Mouse (Mus musculus): ENCODE results near the gene Smg7. TPM values are rescaled to one million over a fixed set of nuclear protein-coding genes. Genes with fewer than 3 reads are reported as not detected.

The Smg7 gene
- total RNA-seq, 2 experiments from 2014 or later: 87.6 to 103 TPM

- DNase-seq (ENCODE audit: low spot score in 2 of 2): no peak
- intact Hi-C loops (cut with DNase I): loop anchor here (5.0 kb wide), 1 partner anchor 50 kb away; the partner anchor contains the start of genes Arpc5 and Rgl1
Measured at GRCm38 (mm10) chr1:152817027-152817769, 85.2 kb downstream of the Smg7 start.

- intact Hi-C loops (cut with DNase I): loop anchor here (5.0 kb wide), 1 partner anchor 48 kb away; the partner anchor contains the start of genes Arpc5 and Rgl1
- DNase-seq (ENCODE audit: low spot score in 2 of 2): no peak
Measured at GRCm38 (mm10) chr1:152815265-152815701, 87.2 kb downstream of the Smg7 start.

- intact Hi-C loops (cut with DNase I): no loop called here
- no peak for DNase-seq (ENCODE audit: low spot score in 2 of 2)
Measured at GRCm38 (mm10) chr1:152810533-152811439, 91.7 kb downstream of the Smg7 start.

GRCm38 (mm10) chr1:152809541-152810252, 92.7 kb downstream of the Smg7 start:
- intact Hi-C loops (cut with DNase I): no loop called here
- no peak for DNase-seq (ENCODE audit: low spot score in 2 of 2)

GRCm38 (mm10) chr1:152808392-152808680, 94.1 kb downstream of the Smg7 start:
- no peak for DNase-seq (ENCODE audit: low spot score in 2 of 2)
- intact Hi-C loops (cut with DNase I): no loop called here

- intact Hi-C loops (cut with DNase I): no loop called here
- DNase-seq (ENCODE audit: low spot score in 2 of 2): no peak
Measured at GRCm38 (mm10) chr1:152807619-152808391, 94.6 kb downstream of the Smg7 start.

- intact Hi-C loops (cut with DNase I): no loop called here
- no peak for DNase-seq (ENCODE audit: low spot score in 2 of 2)
Measured at GRCm38 (mm10) chr1:152804907-152805306, 97.5 kb downstream of the Smg7 start.

GRCm38 (mm10) chr1:152800633-152801176, 101.7 kb downstream of the Smg7 start:
- no peak for DNase-seq (ENCODE audit: low spot score in 2 of 2)

GRCm38 (mm10) chr1:152799897-152800296, 102.5 kb downstream of the Smg7 start, which contains the start of gene Ncf2:
Gene Ncf2 (plus strand): TSS chr1:152800194.
- no peak for DNase-seq (ENCODE audit: low spot score in 2 of 2)
- intact Hi-C loops (cut with DNase I): no loop called here

More at GRCm38 (mm10) chr1:152800633-152801176, 101.7 kb downstream of the Smg7 start:
- intact Hi-C loops (cut with DNase I): no loop called here

GRCm38 (mm10) chr1:152798125-152798524, 104.3 kb downstream of the Smg7 start:
- no peak for DNase-seq (ENCODE audit: low spot score in 2 of 2)
- intact Hi-C loops (cut with DNase I): no loop called here

GRCm38 (mm10) chr1:152796683-152797263, 105.7 kb downstream of the Smg7 start:
- DNase-seq (ENCODE audit: low spot score in 2 of 2): no peak
- intact Hi-C loops (cut with DNase I): no loop called here

- intact Hi-C loops (cut with DNase I): no loop called here
- no peak for DNase-seq (ENCODE audit: low spot score in 2 of 2)
Measured at GRCm38 (mm10) chr1:152795688-152796255, 106.7 kb downstream of the Smg7 start.

GRCm38 (mm10) chr1:152793495-152794130, 108.8 kb downstream of the Smg7 start:
- DNase-seq (ENCODE audit: low spot score in 2 of 2): no peak
- intact Hi-C loops (cut with DNase I): no loop called here

- intact Hi-C loops (cut with DNase I): no loop called here
Measured at GRCm38 (mm10) chr1:152792736-152793494, 109.5 kb downstream of the Smg7 start.

GRCm38 (mm10) chr1:152791269-152791668, 111.2 kb downstream of the Smg7 start:
- DNase-seq (ENCODE audit: low spot score in 2 of 2): no peak
- intact Hi-C loops (cut with DNase I): no loop called here

More at GRCm38 (mm10) chr1:152792736-152793494, 109.5 kb downstream of the Smg7 start:
- DNase-seq (ENCODE audit: low spot score in 2 of 2): no peak

- no peak for DNase-seq (ENCODE audit: low spot score in 2 of 2)
- intact Hi-C loops (cut with DNase I): no loop called here
Measured at GRCm38 (mm10) chr1:152790821-152791220, 111.6 kb downstream of the Smg7 start.

GRCm38 (mm10) chr1:152790254-152790653, 112.2 kb downstream of the Smg7 start:
- DNase-seq (ENCODE audit: low spot score in 2 of 2): no peak
- intact Hi-C loops (cut with DNase I): no loop called here
